Mouse (Mus musculus): ENCODE data around the gene Slc39a11.

Gene Slc39a11

GRCm38 (mm10) chr11:113197624-113198023, 452.3 kb downstream of the Slc39a11 start:
- DNase-seq (ENCODE audit: low read depth, low spot score): no peak

GRCm38 (mm10) chr11:113196234-113197007, 453.5 kb downstream of the Slc39a11 start:
- DNase-seq (ENCODE audit: low read depth, low spot score): no peak

Measured in mesoderm, embryonic 11.5 days (tissue).